Mouse (Mus musculus) midbrain, postnatal 0 days (tissue): ENCODE results near the gene Kif9. TPM values are rescaled to one million over a fixed set of nuclear protein-coding genes. Genes with fewer than 3 reads are reported as not detected.

Source experiments
- ATAC-seq: fragments of 200-750 bp; cut with Nextera tagmentation; 2 replicates; pipeline ENCODE4 v1.8.0; 2017; ENCODE audit warnings: moderate number of reproducible peaks, mild to moderate bottlenecking, moderate TSS enrichment, moderate library complexity; ENCODE audit not compliant: low FRiP score
- DNase-seq: peaks from one replicate; pipeline ENCODE4 v3.0.0-alpha.2; 2015; ENCODE audit warnings: low spot score
- H3K27ac ChIP-seq: fragments of 300-500 bp; sonication (generic); 2 replicates; pipeline ENCODE4 v1.5.1; 2014; ENCODE audit warnings: low read depth, mild to moderate bottlenecking, low read length, mixed read lengths
- H3K27me3 ChIP-seq: fragments of 300-500 bp; sonication (generic); 2 replicates; pipeline ENCODE4 v1.6.1; 2014; ENCODE audit warnings: low read length, control low read depth, mixed read lengths; ENCODE audit not compliant: insufficient read depth
- H3K36me3 ChIP-seq: fragments of 300-500 bp; sonication (generic); 2 replicates; pipeline ENCODE4 v1.6.1; 2014; ENCODE audit warnings: low read length, control low read depth, mixed read lengths; ENCODE audit not compliant: insufficient read depth
- H3K4me1 ChIP-seq: fragments of 300-500 bp; sonication (generic); 2 replicates; pipeline ENCODE4 v1.6.1; 2014; ENCODE audit warnings: mild to moderate bottlenecking, control low read depth, antibody characterized with exemption, low read length, mixed read lengths; ENCODE audit not compliant: insufficient read depth
- H3K4me2 ChIP-seq: fragments of 300-500 bp; sonication (generic); 2 replicates; pipeline ENCODE4 v1.6.1; 2014; ENCODE audit warnings: low read depth, mild to moderate bottlenecking, low read length, mixed read lengths; ENCODE audit not compliant: poor library complexity, severe bottlenecking
- H3K4me3 ChIP-seq: fragments of 300-500 bp; sonication (generic); 2 replicates; pipeline ENCODE4 v1.5.1; 2014; ENCODE audit warnings: low read depth, mild to moderate bottlenecking, low read length, moderate library complexity
- H3K9ac ChIP-seq: fragments of 300-500 bp; sonication (generic); replicated peaks from 2 replicates; pipeline ENCODE4 v1.6.1; 2014; ENCODE audit warnings: mild to moderate bottlenecking, low read length, moderate library complexity, mixed read lengths; ENCODE audit not compliant: poor library complexity, severe bottlenecking
- H3K9me3 ChIP-seq: fragments of 300-500 bp; sonication (generic); 2 replicates; pipeline ENCODE4 v1.6.1; 2016; ENCODE audit warnings: low read length, control low read depth
- CTCF ChIP-seq: IDR thresholded peaks from 2 replicates; pipeline ENCODE4 v1.5.1; 2016; ENCODE audit warnings: antibody characterized with exemption, mild to moderate bottlenecking
- WGBS: fragments of 180-500 bp; shearing (Covaris S2); extraction: QIAGEN DNeasy Blood & Tissue Kit; methylation state at CpG from one replicate; pipeline ENCODE4 v1.1.7; 2014; 5-methylcytosine and 5-hydroxymethylcytosine counted together
- polyA plus RNA-seq: library from polyadenylated mRNA; unstranded; fragments of >200 nt; fragmentation: Nextera tagmentation; extraction: Ambion mirVana; gene quantifications from 2 replicates; pipeline ENCODE4 v1.2.1, GENCODE M21; 2015
- total RNA-seq: library from RNA; depleted of rRNA; stranded (reverse); fragments of >200 nt; gene quantifications from 2 replicates; pipeline ENCODE4 v1.2.3, GENCODE M21; 2014

Kif9 gene
- total and polyA plus RNA-seq, 2 experiments from 2014 or later, result 3.7 to 5.6 TPM

DNA sequence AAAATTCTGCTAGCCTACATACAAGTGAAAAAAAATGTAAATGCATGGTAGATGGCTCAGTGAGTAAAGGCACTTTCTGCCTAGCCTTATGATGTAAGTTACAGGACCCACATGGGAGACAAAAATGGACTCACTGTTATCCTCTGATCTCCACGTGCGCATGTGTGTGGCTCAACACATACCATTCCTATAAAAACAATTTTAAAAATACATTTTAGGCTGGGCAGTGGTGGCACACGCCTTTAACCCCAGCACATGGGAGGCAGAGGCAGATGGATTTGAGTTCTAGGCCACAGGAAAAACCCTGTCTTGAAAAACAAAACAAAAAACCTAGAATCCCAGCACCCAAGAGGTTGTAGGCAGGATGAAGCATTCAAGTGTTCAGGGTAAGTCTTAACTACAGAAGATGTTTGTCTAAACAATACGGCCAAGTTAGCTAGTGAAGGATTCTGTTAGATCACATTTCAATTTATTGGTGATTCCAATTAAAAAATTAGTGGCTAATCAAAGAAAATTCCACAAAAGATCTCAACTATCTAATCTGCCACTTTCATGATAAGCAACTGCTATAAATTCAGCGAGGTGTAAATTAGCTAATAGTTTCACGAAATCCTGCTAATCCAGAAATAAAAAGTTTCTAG lies 54.5 kb downstream of the Kif9 start:
- DNase-seq, result peak; percentile 1
- Histone ChIP-seq H3K4me3 (peak overlapping the region; percentile 100), H3K4me1 (peaks cover 16% of the 10 kb centered on the region), H3K27me3 (no peaks in the 10 kb centered on the region), H3K9me3 (no peaks in the 10 kb centered on the region), H3K4me2 (peak overlapping the region; percentile 57), H3K27ac (no peak overlapping the region), H3K9ac (no peak overlapping the region), H3K36me3 (no peaks in the 10 kb centered on the region)
- 25% methylated on average over 6 of the region's 6 CpGs for WGBS
- no peak for ATAC-seq
- no peak for TF ChIP-seq CTCF

- ATAC-seq (peak; percentile 99), DNase-seq (peak; percentile 97)
- Histone ChIP-seq H3K27me3 (no peaks in the 10 kb centered on the region), H3K4me2 (peak overlapping the region; percentile 57), H3K36me3 (no peaks in the 10 kb centered on the region), H3K9me3 (no peaks in the 10 kb centered on the region), H3K4me1 (peaks cover 16% of the 10 kb centered on the region), H3K4me3 (peak overlapping the region; percentile 100), H3K9ac (peak overlapping the region; percentile 99), H3K27ac (peak overlapping the region; percentile 99)
- WGBS, result under 1% methylated on average over 34 of the region's 53 CpGs
- TF ChIP-seq CTCF, result peak; percentile 85
These were observed 55.2 kb downstream of the Kif9 start for GRCm38 (mm10) chr9:110531914-110532489.

GRCm38 (mm10) chr9:110532538-110533291 lies 56.0 kb downstream of the Kif9 start, which contains the start of gene Setd2:
Gene Setd2, plus strand, starts transcription at chr9:110532597.
- no peak for TF ChIP-seq CTCF
- Histone ChIP-seq H3K4me2 (peak within 1 kb of the TSS; percentile 64), H3K27ac (peak within 1 kb of the TSS; percentile 99), H3K36me3 (no peaks in the 10 kb centered on the region), H3K9ac (peak within 1 kb of the TSS; percentile 99), H3K27me3 (no peaks in the 10 kb centered on the region), H3K9me3 (no peaks in the 10 kb centered on the region), H3K4me3 (peak within 1 kb of the TSS; percentile 100), H3K4me1 (peaks cover 16% of the 10 kb centered on the region)
- DNase-seq, result peak; percentile 38
- ATAC-seq, result peak; percentile 64
- WGBS, result under 1% methylated on average over 80 of the region's 109 CpGs

- Histone ChIP-seq H3K9me3 (no peaks in the 10 kb centered on the region), H3K9ac (peak overlapping the region; percentile 99; the same call in 1 of the 2 replicates), H3K36me3 (no peaks in the 10 kb centered on the region), H3K27ac (no peak overlapping the region), H3K4me3 (peak overlapping the region; percentile 100), H3K4me1 (peaks cover 16% of the 10 kb centered on the region), H3K4me2 (peak overlapping the region; percentile 64), H3K27me3 (no peaks in the 10 kb centered on the region)
- WGBS, result 28% methylated on average over 5 of the region's 5 CpGs
- TF ChIP-seq CTCF, result no peak
- DNase-seq (no peak), ATAC-seq (no peak)
These were observed 56.9 kb downstream of the Kif9 start for GRCm38 (mm10) chr9:110533645-110534044.

- Histone ChIP-seq H3K4me3 (no peak overlapping the region), H3K27me3 (no peaks in the 10 kb centered on the region), H3K4me2 (peak overlapping the region; percentile 24; the same call in 1 of the 2 replicates), H3K36me3 (no peaks in the 10 kb centered on the region), H3K4me1 (peaks cover 16% of the 10 kb centered on the region), H3K9me3 (no peaks in the 10 kb centered on the region), H3K27ac (no peak overlapping the region), H3K9ac (no peak overlapping the region)
- no peak for DNase-seq
- TF ChIP-seq CTCF, result no peak
- no peak for ATAC-seq
- WGBS, result 86% methylated on average over 2 of the region's 2 CpGs
These were observed 58.4 kb downstream of the Kif9 start for GRCm38 (mm10) chr9:110535114-110535513.
